ENCODE assay signal across 28 mouse cellular contexts in the genomic region with DNA sequence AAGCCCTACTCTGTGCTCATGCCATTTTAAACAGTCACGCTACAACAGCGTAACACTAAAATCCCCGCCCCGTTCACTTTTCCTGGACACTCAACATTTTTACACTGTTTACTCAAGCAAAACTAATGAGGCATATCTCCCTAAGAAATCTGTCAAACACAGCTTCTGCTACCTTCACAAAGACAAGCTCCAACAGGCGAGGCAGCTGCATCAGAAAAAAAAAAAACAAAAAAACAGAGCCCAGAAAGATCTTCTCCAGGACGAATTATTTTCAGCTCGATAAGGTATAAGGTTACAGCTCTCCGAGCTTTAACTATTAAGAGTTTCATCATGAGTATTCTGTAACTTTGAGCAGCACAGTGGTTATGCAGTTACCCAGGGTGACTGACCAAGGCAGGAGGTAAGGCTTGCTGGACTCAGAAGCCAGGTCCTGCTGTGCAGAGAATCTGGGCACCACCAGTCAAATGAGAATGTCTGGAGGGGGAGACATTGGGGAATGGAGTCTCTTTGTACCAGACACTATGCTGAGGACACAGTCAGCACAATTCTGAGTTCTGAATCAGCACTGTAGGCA.
A peak's percentile ranks its signal among the peaks of the same experiment; 100 is the strongest.
DNase-seq lines count a peak whose midpoint lies in the region; ATAC-seq and TF ChIP-seq lines count a peak whose summit lies in the region.
"Had no signal": no experiment of that assay in that cellular context is flagged by ENCODE, and none has a peak within 500 bp of the region (broad histone marks: within the 10 kb centered on the region; RNA-seq: fewer than 3 reads in every experiment).

No protein-coding gene starts in this region.

- H3K4me2 ChIP-seq in kidney, embryonic 15.5 days: no peak overlapping the region
- H3K4me2 ChIP-seq: embryonic facial prominence, embryonic 12.5 days; forebrain, embryonic 12.5 days; hindbrain, embryonic 14.5 days had no signal

- no peak overlapping the region for H3K27ac ChIP-seq in kidney, embryonic 15.5 days
- H3K27ac ChIP-seq in MEL (ENCODE audit: control insufficient read depth, low read depth, low read length): no peak overlapping the region
- peak overlapping the region; percentile 62 for H3K27ac ChIP-seq in embryonic fibroblast, embryonic 13.5 days (ENCODE audit: insufficient read depth, low read length)
- H3K27ac ChIP-seq: embryonic facial prominence, embryonic 12.5 days; forebrain, embryonic 12.5 days; hindbrain, embryonic 14.5 days; layer of hippocampus, adult 2 months; left cerebral cortex, adult 2 months; liver, embryonic 14.5 days; macrophage had no signal

- TF ChIP-seq POLR2A in MEL (IDR thresholded peaks at IDR 0.05; ENCODE audit: control insufficient read depth in 1 of 2, insufficient read depth in 1 of 2, low read depth in 1 of 2, low read length in 2 of 2, poor library complexity in 1 of 2): no peak
- TF ChIP-seq POLR2A in embryonic fibroblast, embryonic 13.5 days (IDR thresholded peaks at IDR 0.05; ENCODE audit: low read depth, low read length): no peak

- H3K4me3 ChIP-seq in kidney, embryonic 15.5 days (replicated peaks): no peak overlapping the region
- H3K4me3 ChIP-seq in MEL (ENCODE audit: control insufficient read depth in 1 of 2, insufficient read depth in 1 of 2, low read depth in 2 of 2, low read length in 2 of 2): no peak overlapping the region
- no peak overlapping the region for H3K4me3 ChIP-seq in embryonic fibroblast, embryonic 13.5 days (ENCODE audit: insufficient read depth, low read length)
- H3K4me3 ChIP-seq: embryonic facial prominence, embryonic 12.5 days; erythroblast, embryonic 14.5 days; forebrain, embryonic 12.5 days; layer of hippocampus, adult 2 months; left cerebral cortex, adult 2 months had no signal

- 41% methylated on average over 8 of the region's 8 CpGs for WGBS in kidney, embryonic 15.5 days

- ATAC-seq in kidney, embryonic 15.5 days (replicated peaks; ENCODE audit: low FRiP score): peak; percentile 52; the same call in 1 of the 2 replicates
- ATAC-seq: forebrain, postnatal 0 days; intestine, postnatal 0 days had no signal

- no peak for TF ChIP-seq EP300 in MEL (IDR thresholded peaks at IDR 0.05; ENCODE audit: low read depth in 1 of 2, low read length in 2 of 2)

- H3K27me3 ChIP-seq in kidney, embryonic 15.5 days: 0 out of 2 replicates have a peak, but pooled peaks cover 5% of the 10 kb centered on the region
- H3K27me3 ChIP-seq in MEL (ENCODE audit: control insufficient read depth in 1 of 2, insufficient read depth in 2 of 2, low read length in 2 of 2): no peaks in the 10 kb centered on the region
- H3K27me3 ChIP-seq: embryonic facial prominence, embryonic 12.5 days had no signal

- DNase-seq in cerebellum, postnatal 14 days: peak; percentile 46 to 57
- no peak for DNase-seq in cerebellum, adult 8-10 months
- no peak for DNase-seq in kidney, adult 11 months
- DNase-seq in MEL (ENCODE audit: low read depth, low spot score): no peak
- DNase-seq in neural tube, embryonic 10.5 days (ENCODE audit: extremely low spot score, low spot score): no peak
- DNase-seq in heart, postnatal 36 days: no peak
- DNase-seq: adrenal gland, postnatal 10 days; cerebellum, adult 9-10 months; forebrain, postnatal 0 days; heart, postnatal 14 days; kidney, postnatal 14 days; lung, adult 2 months; lung, postnatal 10 days; midbrain, embryonic 14.5 days; right cerebral cortex, adult 18-20 months; spleen, adult 18-20 months; thymus, postnatal 14 days had no signal

- H3K4me1 ChIP-seq in kidney, embryonic 15.5 days: 0 out of 2 replicates have a peak, but pooled peaks cover 4% of the 10 kb centered on the region
- H3K4me1 ChIP-seq in MEL (ENCODE audit: control insufficient read depth in 1 of 2, insufficient read depth in 2 of 2, low read length in 2 of 2): no peaks in the 10 kb centered on the region
- H3K4me1 ChIP-seq in embryonic fibroblast, embryonic 13.5 days (ENCODE audit: control insufficient read depth, insufficient read depth, low read length): peaks cover 12% of the 10 kb centered on the region
- H3K4me1 ChIP-seq: embryonic facial prominence, embryonic 12.5 days had no signal

- H3K36me3 ChIP-seq in kidney, embryonic 15.5 days: no peaks in the 10 kb centered on the region
- H3K36me3 ChIP-seq in MEL (ENCODE audit: control insufficient read depth in 1 of 2, insufficient read depth in 2 of 2, low read length in 2 of 2): no peaks in the 10 kb centered on the region
- H3K36me3 ChIP-seq: embryonic facial prominence, embryonic 12.5 days; forebrain, embryonic 12.5 days had no signal

- no peak overlapping the region for H3K9ac ChIP-seq in kidney, embryonic 15.5 days
- H3K9ac ChIP-seq in MEL (ENCODE audit: control insufficient read depth, low read depth, low read length, poor library complexity, severe bottlenecking): no peak overlapping the region
- H3K9ac ChIP-seq: embryonic facial prominence, embryonic 12.5 days; forebrain, embryonic 12.5 days; forebrain, postnatal 0 days; hindbrain, embryonic 14.5 days; liver, embryonic 14.5 days had no signal

- no peak for TF ChIP-seq CTCF in MEL (IDR thresholded peaks at IDR 0.05 in 2 of 3, conservative IDR thresholded peaks at IDR 0.05 in 1 of 3; ENCODE audit: control insufficient read depth in 1 of 3, insufficient read depth in 1 of 3, low read depth in 2 of 3, low read length in 3 of 3, poor library complexity in 1 of 3, severe bottlenecking in 1 of 3)
- TF ChIP-seq CTCF in embryonic fibroblast, embryonic 13.5 days (IDR thresholded peaks at IDR 0.05; ENCODE audit: borderline replicate concordance, insufficient read depth, low read length): no peak

- H3K9me3 ChIP-seq in kidney, embryonic 15.5 days (replicated peaks): no peaks in the 10 kb centered on the region
- H3K9me3 ChIP-seq in MEL (replicated peaks; ENCODE audit: insufficient read depth, low read length): no peaks in the 10 kb centered on the region
- H3K9me3 ChIP-seq: embryonic facial prominence, embryonic 12.5 days; forebrain, embryonic 12.5 days had no signal

- intact Hi-C loops in heart, postnatal 36 days (cut with DNase I): no loop called here

- TF ChIP-seq RAD21 in MEL (IDR thresholded peaks at IDR 0.05; ENCODE audit: low read depth, low read length): no peak

- no peaks in the 10 kb centered on the region for H3K79me2 ChIP-seq in MEL (ENCODE audit: control insufficient read depth, insufficient read depth, low read length, poor library complexity)

TF ChIP-seq in MEL, 35 proteins besides CTCF, POLR2A, EP300 and RAD21:
- TF ChIP-seq ZNF384 (IDR thresholded peaks at IDR 0.05; ENCODE audit: low read depth, low read length): peak; percentile 51
- no peak for TF ChIP-seq SIN3A (IDR thresholded peaks at IDR 0.05; ENCODE audit: low read length)

Comparison
In these comparisons a context has a peak if more than half of its experiments do, and no peak if none do; other contexts are left out.
1. DNase-seq: peak in cerebellum, postnatal 14 days (2 of 2); none in cerebellum, adult 8-10 months (single experiment), kidney, adult 11 months (single experiment), MEL (single experiment), neural tube, embryonic 10.5 days (single experiment) and heart, postnatal 36 days (0 of 2).